Mouse (Mus musculus) erythroblast, embryonic 14.5 days (primary cell): ENCODE results near the gene Fkbp9. TPM values are rescaled to one million over a fixed set of nuclear protein-coding genes. Genes with fewer than 3 reads are reported as not detected.

ENCODE experiments used
- H3K27me3 ChIP-seq: 2 replicates; pipeline ENCODE4 v1.6.1; 2012; ENCODE audit warnings: inconsistent platforms; ENCODE audit not compliant: control insufficient read depth
- H3K36me3 ChIP-seq: 2 replicates; pipeline ENCODE4 v1.6.1; 2012; ENCODE audit warnings: mild to moderate bottlenecking, inconsistent platforms; ENCODE audit not compliant: control insufficient read depth
- H3K4me1 ChIP-seq: 2 replicates; pipeline ENCODE4 v1.6.1; 2012; ENCODE audit warnings: inconsistent platforms; ENCODE audit not compliant: control insufficient read depth
- H3K4me3 ChIP-seq: replicated peaks from 2 replicates; pipeline ENCODE3; 2012; ENCODE audit warnings: moderate library complexity, mild to moderate bottlenecking, inconsistent platforms
- H3K9me3 ChIP-seq: 2 replicates; pipeline ENCODE4 v1.6.1; 2012; ENCODE audit warnings: low read length, inconsistent platforms, mixed read lengths; ENCODE audit not compliant: control insufficient read depth
- GATA1 ChIP-seq: IDR thresholded peaks from 2 replicates; pipeline ENCODE4 v1.6.1; 2012; ENCODE audit warnings: low read length, inconsistent platforms, mixed read lengths
- TAL1 ChIP-seq: IDR thresholded peaks from 3 replicates; pipeline ENCODE4 v1.6.1; 2012; ENCODE audit warnings: low read length, inconsistent platforms, mixed read lengths
- polyA plus RNA-seq: library from polyadenylated mRNA; stranded (reverse); fragments of >175 nt; gene quantifications from 2 replicates; pipeline ENCODE4 v1.2.3, GENCODE M21; 2012

The Fkbp9 gene
- 0.04 and 0.05 TPM in 2 replicates for polyA plus RNA-seq

DNA sequence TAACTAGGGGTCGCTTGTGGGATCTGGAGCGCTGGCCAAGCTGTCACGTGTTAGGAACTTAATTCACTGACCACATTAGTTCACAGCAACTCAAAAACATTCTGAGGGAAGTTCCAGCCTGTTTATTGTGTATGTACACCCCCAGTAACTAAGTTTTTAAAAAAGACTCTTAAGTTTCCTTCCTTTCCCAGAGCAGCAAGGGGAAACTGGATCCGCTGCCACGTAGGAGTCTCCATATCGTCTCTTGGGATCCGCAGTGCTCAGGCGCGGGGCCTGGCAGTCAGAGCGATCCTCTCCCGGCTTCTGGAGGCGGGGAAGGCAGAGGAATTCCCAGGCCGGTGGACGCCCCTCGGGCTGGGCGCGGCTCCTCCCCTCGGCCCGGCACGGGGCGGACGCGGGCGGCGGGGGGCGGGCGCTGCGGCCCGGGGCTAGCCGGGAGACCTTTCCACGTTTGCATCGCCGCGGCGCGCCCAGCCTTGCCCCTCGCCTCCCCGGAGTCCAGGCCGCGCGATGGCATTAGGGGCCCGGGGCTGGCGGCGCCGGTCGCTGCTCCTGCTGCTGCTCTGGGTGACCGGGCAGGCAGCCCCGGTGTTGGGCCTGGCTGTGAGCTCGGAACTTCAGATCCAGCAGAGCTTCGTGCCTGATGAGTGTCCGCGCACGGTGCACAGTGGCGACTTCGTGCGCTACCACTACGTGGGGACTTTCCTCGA lies at the start of gene Fkbp9:
Gene Fkbp9, plus strand, starts transcription at position 363 of the 710 bp plus-strand sequence.
- Histone ChIP-seq H3K9me3 (no peaks in the 10 kb centered on the region), H3K4me3 (peak within 1 kb of the TSS; percentile 69), H3K27me3 (peaks cover 28% of the 10 kb centered on the region), H3K4me1 (peaks cover 13% of the 10 kb centered on the region), H3K36me3 (no peaks in the 10 kb centered on the region)
- no peak for TF ChIP-seq GATA1
- no peak for TF ChIP-seq TAL1

- Histone ChIP-seq H3K4me1 (peaks cover 38% of the 10 kb centered on the region), H3K9me3 (0 out of 2 replicates have a peak, but pooled peaks cover 2% of the 10 kb centered on the region), H3K36me3 (peaks cover 100% of the 10 kb centered on the region), H3K4me3 (no peak overlapping the region), H3K27me3 (no peaks in the 10 kb centered on the region)
- TF ChIP-seq GATA1: no peak
- TF ChIP-seq TAL1: no peak
Observed at GRCm38 (mm10) chr6:56783561-56784272, 48.1 kb upstream of the Fkbp9 start.

GRCm38 (mm10) chr6:56785068-56785467 lies 46.8 kb upstream of the Fkbp9 start:
- Histone ChIP-seq H3K4me3 (no peak overlapping the region), H3K27me3 (no peaks in the 10 kb centered on the region), H3K9me3 (0 out of 2 replicates have a peak, but pooled peaks cover 2% of the 10 kb centered on the region), H3K4me1 (peaks cover 52% of the 10 kb centered on the region), H3K36me3 (peaks cover 94% of the 10 kb centered on the region)
- TF ChIP-seq TAL1: no peak
- no peak for TF ChIP-seq GATA1

DNA sequence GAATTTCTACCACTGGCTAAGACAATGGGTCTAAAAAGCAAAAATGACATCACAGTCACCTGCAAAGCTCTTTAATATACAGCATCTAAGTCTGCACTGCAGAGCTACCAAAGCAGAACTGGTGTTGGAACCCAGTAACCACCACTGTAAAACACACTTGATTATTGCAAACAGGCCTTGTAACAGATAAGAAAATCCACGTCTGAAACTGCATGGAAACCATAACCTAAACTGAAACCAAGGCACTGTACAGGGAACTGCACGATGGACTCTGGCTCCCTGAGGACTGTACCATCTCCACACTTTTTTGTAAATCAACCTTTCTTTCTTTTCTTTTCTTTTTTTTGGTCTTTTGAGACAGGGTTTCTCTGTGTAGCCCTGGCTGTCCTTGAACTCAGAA lies 44.2 kb upstream of the Fkbp9 start:
- H3K9me3 ChIP-seq: 0 out of 2 replicates have a peak, but pooled peaks cover 2% of the 10 kb centered on the region
- H3K36me3 ChIP-seq: peaks cover 82% of the 10 kb centered on the region
- no peak for TF ChIP-seq GATA1
- TF ChIP-seq TAL1: no peak
- no peak overlapping the region for H3K4me3 ChIP-seq
- no peaks in the 10 kb centered on the region for H3K27me3 ChIP-seq
- H3K4me1 ChIP-seq: peaks cover 65% of the 10 kb centered on the region

GRCm38 (mm10) chr6:56789336-56789735 lies 42.5 kb upstream of the Fkbp9 start:
- no peak for TF ChIP-seq GATA1
- no peak for TF ChIP-seq TAL1
- H3K4me1 ChIP-seq: peaks cover 69% of the 10 kb centered on the region
- H3K27me3 ChIP-seq: no peaks in the 10 kb centered on the region
- 0 out of 2 replicates have a peak, but pooled peaks cover 2% of the 10 kb centered on the region for H3K9me3 ChIP-seq
- H3K36me3 ChIP-seq: peaks cover 81% of the 10 kb centered on the region
- H3K4me3 ChIP-seq: no peak overlapping the region

DNA sequence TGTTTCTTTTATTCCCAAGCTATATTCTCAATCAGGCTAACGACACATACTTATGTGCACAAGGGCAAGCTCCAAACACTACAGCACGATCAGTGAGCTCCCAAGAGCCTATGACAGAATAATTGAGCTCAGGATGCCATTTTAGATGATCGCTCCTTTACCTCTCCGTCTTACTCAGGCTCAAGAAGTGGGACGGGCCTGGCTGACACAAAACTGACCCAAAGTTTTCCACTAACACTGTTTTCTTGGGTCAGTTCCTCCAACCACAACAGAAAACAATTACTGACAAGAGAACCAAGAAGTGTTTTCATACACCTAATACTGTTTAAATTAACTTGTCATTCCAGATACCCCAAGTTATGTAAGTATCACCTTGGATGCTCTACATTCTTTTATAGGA lies 37.0 kb upstream of the Fkbp9 start:
- Histone ChIP-seq H3K4me3 (peak overlapping the region; percentile 93), H3K9me3 (no peaks in the 10 kb centered on the region), H3K27me3 (no peaks in the 10 kb centered on the region), H3K4me1 (peaks cover 61% of the 10 kb centered on the region), H3K36me3 (peaks cover 45% of the 10 kb centered on the region)
- TF ChIP-seq GATA1 (no peak), TAL1 (no peak)

- H3K9me3 ChIP-seq: no peaks in the 10 kb centered on the region
- no peak for TF ChIP-seq GATA1
- no peak for TF ChIP-seq TAL1
- H3K27me3 ChIP-seq: no peaks in the 10 kb centered on the region
- peak overlapping the region; percentile 93 for H3K4me3 ChIP-seq
- peaks cover 50% of the 10 kb centered on the region for H3K4me1 ChIP-seq
- H3K36me3 ChIP-seq: peaks cover 43% of the 10 kb centered on the region
Observed at GRCm38 (mm10) chr6:56796232-56796631, 35.6 kb upstream of the Fkbp9 start.

GRCm38 (mm10) chr6:56796668-56797141 lies 35.2 kb upstream of the Fkbp9 start:
- TF ChIP-seq GATA1: no peak
- TF ChIP-seq TAL1: no peak
- Histone ChIP-seq H3K4me3 (peak overlapping the region; percentile 93), H3K9me3 (no peaks in the 10 kb centered on the region), H3K27me3 (no peaks in the 10 kb centered on the region), H3K36me3 (peaks cover 40% of the 10 kb centered on the region), H3K4me1 (peaks cover 47% of the 10 kb centered on the region)

DNA sequence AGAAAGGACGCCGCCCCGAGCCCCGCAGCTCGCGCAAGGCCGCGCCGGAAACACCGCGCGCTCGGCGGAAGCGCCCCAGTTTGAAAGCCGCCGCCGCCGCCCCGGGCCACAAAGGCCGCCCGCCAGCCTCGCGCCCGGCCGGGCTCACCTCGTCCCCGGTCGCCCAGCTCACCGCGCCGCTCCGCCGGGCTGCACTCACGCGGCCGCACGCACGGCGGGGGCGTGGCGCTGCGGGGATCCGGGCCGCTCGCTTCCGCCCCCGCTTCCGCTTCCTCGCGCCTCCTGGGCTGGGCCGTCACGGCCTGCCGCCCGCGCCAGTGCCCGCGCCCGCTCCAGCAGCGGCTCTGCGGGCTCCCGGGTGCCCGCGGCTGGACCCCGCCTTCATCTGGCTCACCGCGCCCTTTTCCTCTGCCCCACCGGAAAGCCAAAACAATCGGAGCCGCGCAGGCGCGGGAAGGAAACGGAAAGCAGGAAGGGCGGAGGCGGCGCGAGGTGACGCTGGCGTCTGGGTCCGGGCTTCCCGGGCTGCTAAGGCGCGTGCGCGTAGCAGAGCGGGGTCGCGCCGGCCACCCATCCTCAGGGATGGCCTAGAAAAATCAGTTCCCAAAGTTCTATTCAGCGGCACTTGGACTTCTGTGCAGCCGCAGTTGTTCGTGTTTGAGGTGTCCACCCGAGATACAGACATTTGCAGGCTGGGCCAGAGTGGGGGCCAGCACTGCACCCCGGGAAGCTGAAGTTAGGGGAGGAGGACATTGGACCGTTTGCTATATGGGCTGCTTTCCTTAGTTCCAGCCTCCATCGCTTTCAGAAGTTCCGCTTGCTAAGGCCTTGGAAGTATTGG lies 34.3 kb upstream of the Fkbp9 start, which contains the start of gene Kbtbd2:
Gene Kbtbd2, minus strand, starts transcription at position 503 of the 841 bp plus-strand sequence.
- TF ChIP-seq TAL1 (no peak), GATA1 (no peak)
- H3K36me3 ChIP-seq: peaks cover 32% of the 10 kb centered on the region
- peak within 1 kb of the TSS; percentile 93 for H3K4me3 ChIP-seq
- H3K4me1 ChIP-seq: peaks cover 43% of the 10 kb centered on the region
- H3K27me3 ChIP-seq: no peaks in the 10 kb centered on the region
- no peaks in the 10 kb centered on the region for H3K9me3 ChIP-seq
